Mouse (Mus musculus) midbrain, embryonic 14.5 days (tissue): ENCODE measurements around the gene Tent5c. TPM values are rescaled to one million over a fixed set of nuclear protein-coding genes. Genes with fewer than 3 reads are reported as not detected.
A peak's percentile ranks its signal among the peaks of the same experiment; 100 is the strongest.

Source experiments
- ATAC-seq: fragments of 200-750 bp; cut with Nextera tagmentation; 2 replicates; pipeline ENCODE4 v1.8.0; 2017; ENCODE audit warnings: moderate number of reproducible peaks, moderate library complexity; ENCODE audit not compliant: low FRiP score, low TSS enrichment
- DNase-seq: peaks from one replicate; pipeline ENCODE4 v3.0.0-alpha.2; 2015
- H3K27ac ChIP-seq: fragments of 300-500 bp; sonication (generic); replicated peaks from 2 replicates; pipeline ENCODE4 v1.5.1; 2014; ENCODE audit warnings: mild to moderate bottlenecking, low read depth, low read length, moderate library complexity
- H3K27me3 ChIP-seq: fragments of 300-500 bp; sonication (generic); 2 replicates; pipeline ENCODE4 v1.6.1; 2014; ENCODE audit warnings: low read length, control low read depth, mixed read lengths; ENCODE audit not compliant: control insufficient read depth, insufficient read depth
- H3K36me3 ChIP-seq: fragments of 300-500 bp; sonication (generic); 2 replicates; pipeline ENCODE4 v1.6.1; 2014; ENCODE audit warnings: low read length, control low read depth; ENCODE audit not compliant: control insufficient read depth, insufficient read depth
- H3K4me1 ChIP-seq: fragments of 300-500 bp; sonication (generic); 2 replicates; pipeline ENCODE4 v1.6.1; 2014; ENCODE audit warnings: mild to moderate bottlenecking, antibody characterized with exemption, low read length, control low read depth; ENCODE audit not compliant: control insufficient read depth, insufficient read depth
- H3K4me2 ChIP-seq: fragments of 300-500 bp; sonication (generic); 2 replicates; pipeline ENCODE4 v1.6.1; 2014; ENCODE audit warnings: mild to moderate bottlenecking, low read length, moderate library complexity
- H3K4me3 ChIP-seq: fragments of 300-500 bp; sonication (generic); replicated peaks from 2 replicates; pipeline ENCODE4 v1.5.1; 2014; ENCODE audit warnings: low read depth, low read length
- H3K9ac ChIP-seq: fragments of 300-500 bp; sonication (generic); replicated peaks from 2 replicates; pipeline ENCODE4 v1.6.1; 2014; ENCODE audit warnings: mild to moderate bottlenecking, low read length, moderate library complexity
- H3K9me3 ChIP-seq: fragments of 300-500 bp; sonication (generic); 2 replicates; pipeline ENCODE4 v1.6.1; 2016; ENCODE audit warnings: low read length, control low read depth, mixed read lengths; ENCODE audit not compliant: control insufficient read depth
- WGBS: fragments of 180-500 bp; shearing (Covaris S2); extraction: QIAGEN DNeasy Blood & Tissue Kit; methylation state at CpG from one replicate; pipeline ENCODE4 v1.1.7; 2014; 5-methylcytosine and 5-hydroxymethylcytosine counted together
- polyA plus RNA-seq: library from polyadenylated mRNA; unstranded; fragments of >200 nt; fragmentation: Nextera tagmentation; extraction: Ambion mirVana; gene quantifications from 2 replicates; pipeline ENCODE4 v1.2.1, GENCODE M21; 2014

The Tent5c gene
- polyA plus RNA-seq, 1 experiment from 2014 or later = 3.2 TPM

DNA sequence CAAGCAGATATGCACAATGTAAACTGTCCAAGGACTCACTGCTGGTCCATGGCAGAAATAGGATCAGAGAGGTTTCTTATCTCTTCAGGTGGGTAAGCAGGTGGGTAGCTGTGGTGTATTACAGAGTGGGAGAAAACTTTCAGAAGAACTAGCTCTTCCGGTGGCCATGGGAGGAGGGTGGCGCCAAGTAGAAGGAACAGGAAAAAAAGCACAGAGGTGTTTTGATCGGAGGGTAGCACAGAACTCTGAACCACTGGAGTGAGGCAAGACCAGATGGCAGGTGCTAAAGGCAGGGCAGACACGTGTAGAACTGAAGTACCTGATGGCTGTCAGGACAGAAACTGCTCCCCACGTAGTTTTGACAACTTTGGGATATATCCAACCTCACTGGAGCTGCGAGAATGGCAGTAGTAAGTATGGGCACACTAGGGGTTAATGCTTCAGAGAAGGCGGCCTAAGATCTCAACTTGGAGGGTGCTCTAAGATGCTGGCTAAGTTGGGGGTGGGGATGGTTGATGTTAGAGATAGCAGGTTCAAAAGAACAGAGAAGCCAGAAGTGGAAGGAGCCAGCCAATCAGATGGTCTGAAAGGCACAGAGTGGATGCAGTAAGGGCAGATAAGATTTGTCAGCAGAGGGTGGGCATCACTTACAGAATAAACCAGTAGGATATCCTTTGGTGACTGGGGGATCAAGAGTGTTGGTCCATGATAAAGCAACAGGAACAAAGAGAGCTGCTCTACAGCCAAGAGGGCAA, 8.7 kb downstream of the Tent5c start:
- H3K9ac ChIP-seq = no peak overlapping the region
- no peak for DNase-seq
- H3K4me1 ChIP-seq = 0 out of 2 replicates have a peak, but pooled peaks cover 1% of the 10 kb centered on the region
- ATAC-seq = no peak
- no peak overlapping the region for H3K4me3 ChIP-seq
- H3K9me3 ChIP-seq = no peaks in the 10 kb centered on the region
- H3K4me2 ChIP-seq = no peak overlapping the region
- WGBS = 79% methylated on average over 7 of the region's 7 CpGs
- peaks cover 2% of the 10 kb centered on the region; the same call in 1 of the 2 replicates for H3K27me3 ChIP-seq
- no peaks in the 10 kb centered on the region for H3K36me3 ChIP-seq
- no peak overlapping the region for H3K27ac ChIP-seq

DNA sequence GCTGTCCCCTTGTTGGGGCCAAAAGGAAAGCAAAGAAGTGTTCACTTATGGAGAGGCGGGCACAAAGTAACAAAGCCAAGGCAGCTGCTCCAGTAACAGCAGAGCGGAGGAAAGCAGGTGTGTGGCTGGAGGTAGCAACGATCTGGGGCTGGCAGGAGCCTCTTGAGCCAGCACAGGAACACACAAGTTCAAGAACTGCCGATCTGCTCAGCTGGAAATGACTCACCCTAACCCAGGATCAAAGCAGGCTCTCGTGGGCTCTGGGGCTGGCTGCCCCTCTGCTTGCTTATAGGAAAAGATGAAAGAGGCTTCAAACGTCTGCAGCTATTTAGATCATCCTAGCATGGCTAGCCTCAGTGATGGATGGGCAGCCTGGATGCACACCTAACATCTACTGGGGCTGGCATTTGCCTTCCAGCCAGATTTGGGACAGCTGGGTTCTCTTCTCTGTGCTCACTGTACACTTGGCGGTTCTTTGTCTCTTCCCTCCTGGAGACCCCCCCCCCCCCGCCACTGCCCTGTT, 14.1 kb downstream of the Tent5c start:
- Histone ChIP-seq H3K4me1 (0 out of 2 replicates have a peak, but pooled peaks cover 3% of the 10 kb centered on the region), H3K9ac (no peak overlapping the region), H3K9me3 (no peaks in the 10 kb centered on the region), H3K36me3 (no peaks in the 10 kb centered on the region), H3K27ac (peak overlapping the region; percentile 39; the same call in 1 of the 2 replicates), H3K4me3 (no peak overlapping the region), H3K27me3 (no peaks in the 10 kb centered on the region), H3K4me2 (no peak overlapping the region)
- DNase-seq = peak; percentile 35
- WGBS = 24% methylated on average over 8 of the region's 8 CpGs
- ATAC-seq = peak; percentile 18; the same call in 1 of the 2 replicates

GRCm38 (mm10) chr3:100474536-100474935, 14.6 kb downstream of the Tent5c start:
- Histone ChIP-seq H3K27ac (no peak overlapping the region), H3K4me3 (no peak overlapping the region), H3K4me2 (no peak overlapping the region), H3K36me3 (no peaks in the 10 kb centered on the region), H3K9me3 (no peaks in the 10 kb centered on the region), H3K4me1 (0 out of 2 replicates have a peak, but pooled peaks cover 3% of the 10 kb centered on the region), H3K9ac (no peak overlapping the region), H3K27me3 (no peaks in the 10 kb centered on the region)
- peak; percentile 63 for DNase-seq
- 11% methylated on average over 7 of the region's 7 CpGs for WGBS
- peak; percentile 75; the same call in 1 of the 2 replicates for ATAC-seq

GRCm38 (mm10) chr3:100473146-100473545, 16.0 kb downstream of the Tent5c start:
- Histone ChIP-seq H3K9ac (no peak overlapping the region), H3K4me1 (0 out of 2 replicates have a peak, but pooled peaks cover 3% of the 10 kb centered on the region), H3K27me3 (no peaks in the 10 kb centered on the region), H3K36me3 (no peaks in the 10 kb centered on the region), H3K27ac (no peak overlapping the region), H3K4me2 (no peak overlapping the region), H3K9me3 (no peaks in the 10 kb centered on the region), H3K4me3 (no peak overlapping the region)
- ATAC-seq (no peak), DNase-seq (no peak)
- 91% methylated on average over 21 of the region's 21 CpGs for WGBS

- 88% methylated on average over 3 of the region's 3 CpGs for WGBS
Observed at GRCm38 (mm10) chr3:100470902-100471301, 18.2 kb downstream of the Tent5c start.

GRCm38 (mm10) chr3:100470101-100470500, 19.0 kb downstream of the Tent5c start:
- H3K36me3 ChIP-seq = no peaks in the 10 kb centered on the region
- no peak for ATAC-seq
- no peaks in the 10 kb centered on the region for H3K27me3 ChIP-seq
- DNase-seq = no peak
- H3K9me3 ChIP-seq = no peaks in the 10 kb centered on the region
- no peaks in the 10 kb centered on the region for H3K4me1 ChIP-seq
- no peak overlapping the region for H3K27ac ChIP-seq
- no peak overlapping the region for H3K4me3 ChIP-seq
- no peak overlapping the region for H3K4me2 ChIP-seq
- H3K9ac ChIP-seq = no peak overlapping the region
- WGBS = 87% methylated on average over 3 of the region's 3 CpGs

More at GRCm38 (mm10) chr3:100470902-100471301, 18.2 kb downstream of the Tent5c start:
- no peak for ATAC-seq
- DNase-seq = no peak
- Histone ChIP-seq H3K9ac (no peak overlapping the region), H3K4me2 (no peak overlapping the region), H3K9me3 (no peaks in the 10 kb centered on the region), H3K27me3 (no peaks in the 10 kb centered on the region), H3K4me3 (no peak overlapping the region), H3K27ac (no peak overlapping the region), H3K36me3 (no peaks in the 10 kb centered on the region), H3K4me1 (0 out of 2 replicates have a peak, but pooled peaks cover 3% of the 10 kb centered on the region)

GRCm38 (mm10) chr3:100466551-100466950, 22.6 kb downstream of the Tent5c start:
- DNase-seq (no peak), ATAC-seq (no peak)
- Histone ChIP-seq H3K4me2 (no peak overlapping the region), H3K4me3 (no peak overlapping the region), H3K27ac (no peak overlapping the region), H3K9ac (no peak overlapping the region), H3K36me3 (no peaks in the 10 kb centered on the region), H3K27me3 (no peaks in the 10 kb centered on the region), H3K9me3 (no peaks in the 10 kb centered on the region), H3K4me1 (peaks cover 15% of the 10 kb centered on the region; the same call in 1 of the 2 replicates)
- WGBS = 88% methylated on average over 4 of the region's 4 CpGs

DNA sequence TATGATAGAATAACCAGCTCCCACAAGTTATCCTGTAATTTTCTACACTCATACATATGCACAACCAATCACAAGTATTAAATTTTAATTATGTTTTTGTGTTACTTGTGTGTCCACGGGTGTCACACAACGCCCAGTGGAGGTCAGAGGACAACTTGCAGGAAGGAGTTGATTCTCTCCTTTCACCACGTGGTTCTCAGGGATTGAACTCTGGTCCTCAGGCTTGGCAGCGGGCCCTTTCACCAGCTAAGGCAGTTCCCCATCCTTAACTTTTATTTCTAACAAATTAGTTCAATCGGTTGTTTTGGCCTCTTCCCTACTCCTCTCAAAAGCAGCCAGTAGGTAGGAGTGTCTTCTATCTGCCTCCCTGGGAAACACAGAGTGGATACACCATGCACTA, 24.5 kb downstream of the Tent5c start:
- Histone ChIP-seq H3K27ac (no peak overlapping the region), H3K4me2 (no peak overlapping the region), H3K9ac (no peak overlapping the region), H3K36me3 (no peaks in the 10 kb centered on the region), H3K27me3 (no peaks in the 10 kb centered on the region), H3K9me3 (no peaks in the 10 kb centered on the region), H3K4me3 (no peak overlapping the region), H3K4me1 (peaks cover 15% of the 10 kb centered on the region; the same call in 1 of the 2 replicates)
- DNase-seq (no peak), ATAC-seq (no peak)
- WGBS = 94% methylated on average over 5 of the region's 5 CpGs

DNA sequence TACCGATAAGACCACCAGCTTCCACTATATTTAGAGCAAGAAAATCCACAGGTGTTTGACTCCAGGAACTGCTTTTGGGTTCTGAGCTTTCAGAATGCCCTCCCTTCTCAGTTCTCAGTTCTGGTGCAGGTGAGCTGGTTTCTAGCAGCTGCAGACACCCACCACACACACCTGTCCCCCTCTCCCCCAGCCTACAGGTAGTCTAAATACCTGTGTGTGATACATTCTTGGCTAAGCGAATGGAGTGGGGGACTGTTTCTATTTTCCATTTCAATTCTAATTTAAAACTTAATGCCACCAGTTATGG, 25.2 kb downstream of the Tent5c start:
- Histone ChIP-seq H3K4me1 (peaks cover 15% of the 10 kb centered on the region; the same call in 1 of the 2 replicates), H3K27ac (no peak overlapping the region), H3K4me2 (no peak overlapping the region), H3K4me3 (no peak overlapping the region), H3K27me3 (no peaks in the 10 kb centered on the region), H3K36me3 (no peaks in the 10 kb centered on the region), H3K9me3 (no peaks in the 10 kb centered on the region), H3K9ac (no peak overlapping the region)
- 57% methylated on average over 2 of the region's 2 CpGs for WGBS
- ATAC-seq (no peak), DNase-seq (no peak)
